Mouse (Mus musculus): ENCODE results near the gene Hist1h2bg. TPM values are rescaled to one million over a fixed set of nuclear protein-coding genes. Genes with fewer than 3 reads are reported as not detected.
"Not testable (repeated sequence)": the region's sequence is repeated elsewhere in the genome, so short reads cannot be mapped to it uniquely, and the experiment has no call there.

The Hist1h2bg gene
- polyA plus RNA-seq, 1 experiment from 2014 or later, result 10.6 TPM

- peak overlapping the region; percentile 82 for H3K9ac ChIP-seq (ENCODE audit: low read depth, low read length)
- peak overlapping the region; percentile 100 for H3K27ac ChIP-seq (ENCODE audit: low read length)
- peak; percentile 72 for ATAC-seq (ENCODE audit: low read depth)
- peaks cover 29% of the 10 kb centered on the region for H3K4me1 ChIP-seq (ENCODE audit: control insufficient read depth, low read depth, low read length)
- H3K27me3 ChIP-seq (ENCODE audit: control insufficient read depth, insufficient read depth, low read depth, low read length); H3K36me3 ChIP-seq (ENCODE audit: control insufficient read depth, insufficient read depth); H3K9me3 ChIP-seq (replicated peaks; ENCODE audit: control insufficient read depth, low read length): not testable (repeated sequence)
- peak overlapping the region; percentile 65 for H3K4me3 ChIP-seq (ENCODE audit: low read depth, low read length)
- 0% methylated on average over 27 of the region's 36 CpGs for WGBS (ENCODE audit: insufficient replicate concordance)
- peak overlapping the region; percentile 69 for H3K4me2 ChIP-seq (ENCODE audit: low read depth, low read length)
These were observed 14.4 kb downstream of the Hist1h2bg start for GRCm38 (mm10) chr13:23585442-23586098.

DNA sequence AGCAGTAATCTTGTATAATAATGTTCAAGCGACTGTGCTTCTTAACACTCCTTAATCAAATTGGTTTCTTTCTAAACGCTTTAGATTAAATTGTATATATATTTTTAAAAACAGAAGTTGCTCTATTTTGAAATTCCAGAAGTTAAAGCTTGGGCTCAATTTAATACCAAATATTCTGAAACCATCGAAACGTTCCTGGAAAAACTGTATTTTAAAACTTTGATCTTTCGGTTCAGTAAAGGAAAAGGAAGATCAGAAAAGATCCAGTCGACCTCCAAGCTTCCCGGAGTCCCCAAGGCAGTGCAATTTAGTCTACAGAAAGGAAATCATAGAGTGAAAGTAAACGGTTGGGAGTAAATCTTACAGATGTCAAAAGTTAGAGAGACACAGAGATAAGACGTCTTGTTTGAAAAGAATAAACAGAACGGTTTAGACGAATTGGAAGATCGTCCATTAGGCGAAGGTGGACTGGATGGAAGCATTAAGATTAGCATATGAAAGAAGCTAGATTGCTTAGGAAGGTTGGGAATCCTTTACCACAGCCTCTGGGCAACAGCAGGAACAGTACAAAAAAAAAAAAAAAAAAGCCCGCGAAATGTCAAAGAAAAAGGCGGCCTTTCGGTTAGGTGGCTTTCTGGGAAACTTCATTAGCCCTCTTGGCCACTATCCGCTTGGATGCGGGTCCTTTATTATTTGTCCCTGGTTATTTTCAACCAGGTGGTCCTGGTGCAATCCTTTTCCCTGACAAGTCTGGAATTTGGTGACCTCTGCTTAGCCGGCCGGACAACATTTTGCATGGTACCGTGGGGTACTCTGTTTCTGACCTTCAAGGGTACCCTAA lies 15.1 kb downstream of the Hist1h2bg start:
- Histone ChIP-seq H3K9me3 (replicated peaks; ENCODE audit: control insufficient read depth, low read length) (no peaks in the 10 kb centered on the region), H3K36me3 (ENCODE audit: control insufficient read depth, insufficient read depth) (no peaks in the 10 kb centered on the region), H3K9ac (ENCODE audit: low read depth, low read length) (peak overlapping the region; percentile 59), H3K4me3 (ENCODE audit: low read depth, low read length) (peak overlapping the region; percentile 65), H3K4me2 (ENCODE audit: low read depth, low read length) (peak overlapping the region; percentile 66), H3K27me3 (ENCODE audit: control insufficient read depth, insufficient read depth, low read depth, low read length) (no peaks in the 10 kb centered on the region), H3K4me1 (ENCODE audit: control insufficient read depth, low read depth, low read length) (peaks cover 24% of the 10 kb centered on the region), H3K27ac (ENCODE audit: low read length) (peak overlapping the region; percentile 100)
- ATAC-seq (ENCODE audit: low read depth), result no peak
- 2% methylated on average over 22 of the region's 22 CpGs for WGBS (ENCODE audit: insufficient replicate concordance)

GRCm38 (mm10) chr13:23586940-23587225 lies 15.7 kb downstream of the Hist1h2bg start:
- Histone ChIP-seq H3K4me2 (ENCODE audit: low read depth, low read length) (peak overlapping the region; percentile 66), H3K27me3 (ENCODE audit: control insufficient read depth, insufficient read depth, low read depth, low read length) (no peaks in the 10 kb centered on the region), H3K4me1 (ENCODE audit: control insufficient read depth, low read depth, low read length) (peaks cover 23% of the 10 kb centered on the region), H3K4me3 (ENCODE audit: low read depth, low read length) (peak overlapping the region; percentile 46), H3K9ac (ENCODE audit: low read depth, low read length) (peak overlapping the region; percentile 59), H3K36me3 (ENCODE audit: control insufficient read depth, insufficient read depth) (no peaks in the 10 kb centered on the region), H3K9me3 (replicated peaks; ENCODE audit: control insufficient read depth, low read length) (no peaks in the 10 kb centered on the region), H3K27ac (ENCODE audit: low read length) (peak overlapping the region; percentile 90)
- WGBS (ENCODE audit: insufficient replicate concordance), result 13% methylated on average over 1 of the region's 1 CpGs
- ATAC-seq (ENCODE audit: low read depth), result no peak

GRCm38 (mm10) chr13:23591206-23591605 lies 20.0 kb downstream of the Hist1h2bg start:
- Histone ChIP-seq H3K4me2 (ENCODE audit: low read depth, low read length) (no peak overlapping the region), H3K4me3 (ENCODE audit: low read depth, low read length) (no peak overlapping the region), H3K9ac (ENCODE audit: low read depth, low read length) (no peak overlapping the region), H3K9me3 (replicated peaks; ENCODE audit: control insufficient read depth, low read length) (no peaks in the 10 kb centered on the region), H3K4me1 (ENCODE audit: control insufficient read depth, low read depth, low read length) (peaks cover 29% of the 10 kb centered on the region), H3K36me3 (ENCODE audit: control insufficient read depth, insufficient read depth) (no peaks in the 10 kb centered on the region), H3K27ac (ENCODE audit: low read length) (no peak overlapping the region), H3K27me3 (ENCODE audit: control insufficient read depth, insufficient read depth, low read depth, low read length) (no peaks in the 10 kb centered on the region)
- WGBS (ENCODE audit: insufficient replicate concordance), result 90% methylated on average over 7 of the region's 7 CpGs
- ATAC-seq (ENCODE audit: low read depth), result no peak

- H3K4me1 ChIP-seq (ENCODE audit: control insufficient read depth, low read depth, low read length), result peaks cover 34% of the 10 kb centered on the region
- H3K9me3 ChIP-seq (replicated peaks; ENCODE audit: control insufficient read depth, low read length); H3K9ac ChIP-seq (ENCODE audit: low read depth, low read length); H3K27me3 ChIP-seq (ENCODE audit: control insufficient read depth, insufficient read depth, low read depth, low read length); H3K4me2 ChIP-seq (ENCODE audit: low read depth, low read length); H3K36me3 ChIP-seq (ENCODE audit: control insufficient read depth, insufficient read depth); ATAC-seq (ENCODE audit: low read depth); H3K4me3 ChIP-seq (ENCODE audit: low read depth, low read length); H3K27ac ChIP-seq (ENCODE audit: low read length): not testable (repeated sequence)
- 59% methylated on average over 7 of the region's 7 CpGs for WGBS (ENCODE audit: insufficient replicate concordance)
These were observed 20.7 kb downstream of the Hist1h2bg start for GRCm38 (mm10) chr13:23591886-23592285.

DNA sequence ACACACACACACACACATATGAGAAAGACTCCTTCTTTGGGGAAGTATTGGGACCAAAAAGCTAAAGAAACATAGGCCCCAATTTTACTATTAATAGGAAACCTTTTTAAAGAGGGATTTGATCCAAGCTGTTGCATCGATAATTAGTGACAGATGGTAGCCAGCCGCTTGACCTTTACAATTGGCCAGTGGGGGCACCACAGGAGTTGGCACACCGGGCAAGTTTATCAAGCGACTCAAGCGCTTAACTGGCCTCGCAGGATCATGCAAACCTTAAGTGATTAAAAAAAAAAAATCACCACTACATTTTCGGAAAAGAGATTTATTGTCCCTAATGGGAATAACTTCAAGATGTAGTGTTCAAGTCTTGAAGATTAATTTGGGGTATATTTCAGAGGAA lies 21.4 kb downstream of the Hist1h2bg start:
- no peaks in the 10 kb centered on the region for H3K9me3 ChIP-seq (replicated peaks; ENCODE audit: control insufficient read depth, low read length)
- no peak overlapping the region for H3K27ac ChIP-seq (ENCODE audit: low read length)
- no peak for ATAC-seq (ENCODE audit: low read depth)
- peaks cover 37% of the 10 kb centered on the region for H3K4me1 ChIP-seq (ENCODE audit: control insufficient read depth, low read depth, low read length)
- no peak overlapping the region for H3K4me3 ChIP-seq (ENCODE audit: low read depth, low read length)
- no peaks in the 10 kb centered on the region for H3K27me3 ChIP-seq (ENCODE audit: control insufficient read depth, insufficient read depth, low read depth, low read length)
- H3K4me2 ChIP-seq (ENCODE audit: low read depth, low read length), result no peak overlapping the region
- WGBS (ENCODE audit: insufficient replicate concordance), result 73% methylated on average over 7 of the region's 7 CpGs
- no peaks in the 10 kb centered on the region for H3K36me3 ChIP-seq (ENCODE audit: control insufficient read depth, insufficient read depth)
- no peak overlapping the region for H3K9ac ChIP-seq (ENCODE audit: low read depth, low read length)

DNA sequence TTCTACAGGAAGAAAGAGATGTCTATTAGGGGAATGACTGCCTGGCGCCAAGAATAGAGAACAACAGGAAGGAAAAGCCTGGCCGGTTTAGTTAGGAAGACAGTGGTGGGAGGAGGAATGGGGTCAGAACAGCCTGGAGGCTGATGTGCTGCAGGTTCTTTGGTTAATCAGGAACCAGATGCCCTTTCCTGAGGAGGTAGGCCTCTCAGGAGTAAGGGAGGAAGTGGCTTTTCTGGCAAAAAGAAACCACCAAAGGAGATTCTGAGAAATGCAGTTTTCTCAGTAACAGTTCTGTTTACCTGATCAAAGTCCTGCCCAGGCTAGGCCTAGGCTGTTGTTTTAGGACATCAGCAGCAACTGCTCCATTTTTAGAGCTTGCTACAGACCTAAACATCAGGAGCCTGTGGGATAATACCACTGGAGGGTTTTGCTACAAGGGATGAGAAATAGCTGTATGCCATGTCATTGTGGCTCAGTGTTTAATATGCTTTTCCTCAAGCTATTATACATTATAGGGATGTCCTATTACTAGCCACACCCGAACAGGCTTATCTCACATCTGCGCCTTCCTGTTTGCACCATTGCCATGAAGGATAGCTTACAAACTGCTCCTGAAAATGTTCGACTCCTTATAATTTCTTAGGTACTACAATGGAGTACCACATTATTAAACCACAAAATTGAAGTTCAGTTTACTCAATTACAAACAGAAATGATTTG lies 22.0 kb downstream of the Hist1h2bg start:
- peaks cover 40% of the 10 kb centered on the region for H3K4me1 ChIP-seq (ENCODE audit: control insufficient read depth, low read depth, low read length)
- no peaks in the 10 kb centered on the region for H3K9me3 ChIP-seq (replicated peaks; ENCODE audit: control insufficient read depth, low read length)
- 13% methylated on average over 5 of the region's 5 CpGs for WGBS (ENCODE audit: insufficient replicate concordance)
- no peak overlapping the region for H3K4me3 ChIP-seq (ENCODE audit: low read depth, low read length)
- H3K27ac ChIP-seq (ENCODE audit: low read length), result peak overlapping the region; percentile 77
- peak; percentile 39; the same call in 1 of the 2 replicates for ATAC-seq (ENCODE audit: low read depth)
- H3K9ac ChIP-seq (ENCODE audit: low read depth, low read length), result peak overlapping the region; percentile 44
- H3K36me3 ChIP-seq (ENCODE audit: control insufficient read depth, insufficient read depth), result no peaks in the 10 kb centered on the region
- no peaks in the 10 kb centered on the region for H3K27me3 ChIP-seq (ENCODE audit: control insufficient read depth, insufficient read depth, low read depth, low read length)
- H3K4me2 ChIP-seq (ENCODE audit: low read depth, low read length), result peak overlapping the region; percentile 28; the same call in 1 of the 2 replicates

DNA sequence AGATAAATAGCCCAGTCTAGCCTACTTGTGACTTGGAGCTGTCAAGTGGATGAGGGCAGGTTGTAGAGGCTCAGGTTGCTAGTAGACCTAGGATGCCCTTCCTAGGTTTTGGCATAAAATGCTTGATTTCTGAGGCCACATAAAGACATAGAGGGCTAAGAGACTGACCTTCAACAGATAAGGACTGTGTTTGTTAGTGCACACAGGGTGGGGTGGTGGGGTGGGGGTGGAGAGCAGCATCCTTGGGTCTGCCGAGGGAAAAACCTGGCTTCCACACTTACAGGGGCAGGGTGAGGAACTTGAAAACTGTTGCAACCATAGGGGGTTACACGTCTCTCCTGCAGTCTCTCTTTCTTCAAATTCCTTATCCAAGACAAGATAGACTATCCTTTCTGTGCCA lies 24.0 kb downstream of the Hist1h2bg start:
- ATAC-seq (ENCODE audit: low read depth), result peak; percentile 45
- Histone ChIP-seq H3K27ac (ENCODE audit: low read length) (peak overlapping the region; percentile 93), H3K9ac (ENCODE audit: low read depth, low read length) (peak overlapping the region; percentile 54), H3K27me3 (ENCODE audit: control insufficient read depth, insufficient read depth, low read depth, low read length) (no peaks in the 10 kb centered on the region), H3K4me2 (ENCODE audit: low read depth, low read length) (peak overlapping the region; percentile 46), H3K36me3 (ENCODE audit: control insufficient read depth, insufficient read depth) (no peaks in the 10 kb centered on the region), H3K9me3 (replicated peaks; ENCODE audit: control insufficient read depth, low read length) (no peaks in the 10 kb centered on the region), H3K4me3 (ENCODE audit: low read depth, low read length) (0 out of 2 replicates have a peak overlapping the region, but pooled peaks have one; percentile 5), H3K4me1 (ENCODE audit: control insufficient read depth, low read depth, low read length) (peaks cover 40% of the 10 kb centered on the region)
- 20% methylated on average over 2 of the region's 2 CpGs for WGBS (ENCODE audit: insufficient replicate concordance)
